Mouse (Mus musculus): ENCODE results near the gene Ogn. TPM values are rescaled to one million over a fixed set of nuclear protein-coding genes. Genes with fewer than 3 reads are reported as not detected.
"Not testable (repeated sequence)": the region's sequence is repeated elsewhere in the genome, so short reads cannot be mapped to it uniquely, and the experiment has no call there.

Ogn gene
- polyA plus RNA-seq, 1 experiment, result 0.61 TPM

DNA sequence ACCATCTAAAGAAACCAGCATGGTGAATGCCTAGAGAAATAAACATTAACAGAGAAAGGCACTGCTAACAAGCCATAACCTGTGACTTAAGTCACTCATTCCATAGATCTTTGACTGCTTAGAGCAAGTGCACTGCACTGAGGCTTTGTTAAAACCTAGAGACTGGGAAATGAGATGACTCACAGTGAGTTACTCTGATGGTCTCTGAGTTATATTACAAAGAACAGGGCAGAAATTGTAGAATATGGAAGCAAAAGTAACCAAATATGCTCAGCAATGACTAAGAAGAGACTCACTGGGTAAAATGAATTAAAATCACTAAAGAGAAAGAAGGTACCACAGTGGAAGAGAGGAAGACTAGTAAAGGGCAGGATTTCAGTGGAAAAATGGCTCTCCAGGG is 24.0 kb upstream of the Ogn start:
- TF ChIP-seq POLR2A (IDR thresholded peaks at IDR 0.05; ENCODE audit: low read depth, low read length) (no peak), CTCF (IDR thresholded peaks at IDR 0.05; ENCODE audit: extremely low read depth, insufficient read depth, insufficient read length, insufficient replicate concordance) (no peak)
- H3K36me3 ChIP-seq (ENCODE audit: control insufficient read depth, insufficient read depth, low read length), result no peaks in the 10 kb centered on the region
- H3K4me3 ChIP-seq (ENCODE audit: extremely low read depth, insufficient read depth, insufficient read length), result no peak overlapping the region
- no peaks in the 10 kb centered on the region for H3K4me1 ChIP-seq (ENCODE audit: control insufficient read depth, insufficient read depth, insufficient read length)
- H3K27me3 ChIP-seq (ENCODE audit: control insufficient read depth, insufficient read depth, low read length), result no peaks in the 10 kb centered on the region
- no peak overlapping the region for H3K27ac ChIP-seq (ENCODE audit: insufficient read depth, low read length)
- DNase-seq (ENCODE audit: low read depth in 1 of 2, low spot score in 2 of 2), result no peak

DNA sequence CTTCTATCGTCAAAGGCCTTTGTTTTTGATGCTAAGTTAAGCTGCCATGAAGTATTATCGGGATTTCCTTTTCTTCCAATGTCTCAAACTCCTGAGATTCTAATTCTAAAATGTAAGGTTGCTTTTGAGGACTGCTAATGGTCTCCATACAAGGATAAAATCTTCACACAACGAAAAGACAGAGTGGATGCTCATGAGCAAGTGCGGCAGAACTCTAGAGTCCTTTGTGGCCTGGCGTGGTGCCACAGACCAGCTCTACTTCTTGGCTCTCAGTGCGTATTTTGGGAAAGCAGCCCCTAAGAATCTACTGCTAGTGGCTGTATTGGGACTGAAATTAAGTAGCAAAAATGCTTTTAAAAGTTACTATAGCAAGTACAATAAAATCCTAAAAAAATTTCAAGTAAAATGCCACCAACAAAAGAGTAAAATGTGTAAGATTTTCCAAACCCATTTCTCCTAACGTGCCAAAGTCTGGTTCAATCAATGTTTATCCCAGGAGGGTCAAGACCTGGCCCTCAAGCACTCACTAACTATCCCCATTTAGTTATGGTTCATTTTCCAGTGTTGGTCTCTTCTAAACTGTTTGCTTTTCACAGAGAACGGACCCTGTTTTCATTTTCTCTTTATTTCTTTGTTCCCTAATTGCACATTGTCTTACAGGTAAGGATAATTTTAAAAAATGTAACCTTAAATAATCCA is 23.4 kb upstream of the Ogn start:
- H3K4me1 ChIP-seq (ENCODE audit: control insufficient read depth, insufficient read depth, insufficient read length), result no peaks in the 10 kb centered on the region
- 79% methylated on average over 8 of the region's 8 CpGs for WGBS
- TF ChIP-seq POLR2A (IDR thresholded peaks at IDR 0.05; ENCODE audit: low read depth, low read length), result no peak
- DNase-seq (ENCODE audit: low read depth in 1 of 2, low spot score in 2 of 2), result no peak
- no peaks in the 10 kb centered on the region for H3K36me3 ChIP-seq (ENCODE audit: control insufficient read depth, insufficient read depth, low read length)
- H3K4me3 ChIP-seq (ENCODE audit: extremely low read depth, insufficient read depth, insufficient read length), result no peak overlapping the region
- no peaks in the 10 kb centered on the region for H3K27me3 ChIP-seq (ENCODE audit: control insufficient read depth, insufficient read depth, low read length)
- no peak overlapping the region for H3K27ac ChIP-seq (ENCODE audit: insufficient read depth, low read length)

DNA sequence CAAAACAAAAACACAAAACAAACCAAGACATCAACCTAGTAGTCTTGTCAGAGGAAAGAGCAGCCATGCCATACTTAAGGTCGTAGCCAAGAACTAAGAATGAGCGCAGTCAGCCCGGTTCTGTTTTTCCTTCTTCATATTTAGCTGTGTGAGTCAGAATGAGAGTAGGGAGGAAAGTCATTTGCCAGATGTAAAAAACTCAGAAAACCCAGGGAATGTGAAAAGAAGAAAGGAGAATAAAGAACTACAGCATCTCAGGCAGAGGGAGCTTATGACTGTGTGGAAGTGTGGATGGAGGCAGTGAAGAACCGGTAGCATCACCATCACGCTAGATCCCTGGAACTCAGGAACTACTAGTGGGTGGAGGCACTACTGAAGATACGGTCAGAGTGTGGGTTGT is 21.8 kb upstream of the Ogn start:
- no peaks in the 10 kb centered on the region for H3K4me1 ChIP-seq (ENCODE audit: control insufficient read depth, insufficient read depth, insufficient read length)
- no peaks in the 10 kb centered on the region for H3K36me3 ChIP-seq (ENCODE audit: control insufficient read depth, insufficient read depth, low read length)
- no peak overlapping the region for H3K27ac ChIP-seq (ENCODE audit: insufficient read depth, low read length)
- TF ChIP-seq CTCF (IDR thresholded peaks at IDR 0.05; ENCODE audit: extremely low read depth, insufficient read depth, insufficient read length, insufficient replicate concordance) (no peak), POLR2A (IDR thresholded peaks at IDR 0.05; ENCODE audit: low read depth, low read length) (no peak)
- H3K27me3 ChIP-seq (ENCODE audit: control insufficient read depth, insufficient read depth, low read length), result no peaks in the 10 kb centered on the region
- WGBS, result 92% methylated on average over 6 of the region's 6 CpGs
- DNase-seq (ENCODE audit: low read depth in 1 of 2, low spot score in 2 of 2), result no peak
- H3K4me3 ChIP-seq (ENCODE audit: extremely low read depth, insufficient read depth, insufficient read length), result no peak overlapping the region

DNA sequence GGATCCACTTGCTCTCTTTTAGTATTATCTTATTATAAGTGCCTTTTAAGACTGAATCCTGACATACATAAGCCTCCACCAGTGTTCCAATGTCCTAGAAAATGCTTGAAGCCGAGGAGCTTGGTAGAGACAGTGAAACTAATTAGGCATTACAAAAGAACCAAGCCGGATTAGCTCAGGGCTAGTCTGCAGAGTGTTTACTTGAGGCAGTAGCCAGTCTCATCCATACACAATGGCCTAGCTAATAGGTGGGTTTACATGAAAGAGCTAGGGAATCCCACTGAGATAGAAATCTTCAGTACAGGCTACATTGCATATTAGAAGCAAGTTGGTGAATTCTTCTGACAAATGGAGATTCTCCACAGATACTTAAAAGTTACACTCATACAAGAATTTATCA is 5.3 kb upstream of the Ogn start:
- not testable (repeated sequence) for DNase-seq (ENCODE audit: low read depth in 1 of 2, low spot score in 2 of 2); H3K4me1 ChIP-seq (ENCODE audit: control insufficient read depth, insufficient read depth, insufficient read length); H3K36me3 ChIP-seq (ENCODE audit: control insufficient read depth, insufficient read depth, low read length); H3K4me3 ChIP-seq (ENCODE audit: extremely low read depth, insufficient read depth, insufficient read length); H3K27ac ChIP-seq (ENCODE audit: insufficient read depth, low read length); H3K27me3 ChIP-seq (ENCODE audit: control insufficient read depth, insufficient read depth, low read length)
- 88% methylated on average over 2 of the region's 2 CpGs for WGBS

DNA sequence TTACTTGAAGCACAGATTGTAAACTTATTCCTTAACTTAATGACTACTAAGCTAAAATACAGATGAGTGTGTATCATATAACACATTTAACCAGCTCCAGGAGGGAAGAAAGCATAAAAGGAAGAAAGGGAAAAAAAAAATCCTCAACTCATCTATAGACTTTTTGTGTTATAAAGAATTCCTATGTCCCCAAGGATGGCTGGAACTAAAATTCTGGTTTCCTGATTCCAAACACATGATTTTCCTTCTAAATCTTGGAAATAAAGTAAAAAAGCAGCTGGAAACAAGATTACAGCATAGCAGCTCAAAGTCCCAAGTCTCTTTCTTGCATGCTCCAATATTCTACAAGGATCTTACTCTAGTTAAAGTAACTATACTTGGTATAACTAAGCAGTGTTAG is 4.2 kb upstream of the Ogn start:
- Histone ChIP-seq H3K4me1 (ENCODE audit: control insufficient read depth, insufficient read depth, insufficient read length) (no peaks in the 10 kb centered on the region), H3K27me3 (ENCODE audit: control insufficient read depth, insufficient read depth, low read length) (no peaks in the 10 kb centered on the region), H3K36me3 (ENCODE audit: control insufficient read depth, insufficient read depth, low read length) (no peaks in the 10 kb centered on the region), H3K27ac (ENCODE audit: insufficient read depth, low read length) (no peak overlapping the region), H3K4me3 (ENCODE audit: extremely low read depth, insufficient read depth, insufficient read length) (no peak overlapping the region)
- no peak for DNase-seq (ENCODE audit: low read depth in 1 of 2, low spot score in 2 of 2)
- no peak for TF ChIP-seq CTCF (IDR thresholded peaks at IDR 0.05; ENCODE audit: extremely low read depth, insufficient read depth, insufficient read length, insufficient replicate concordance)
- no peak for TF ChIP-seq POLR2A (IDR thresholded peaks at IDR 0.05; ENCODE audit: low read depth, low read length)

DNA sequence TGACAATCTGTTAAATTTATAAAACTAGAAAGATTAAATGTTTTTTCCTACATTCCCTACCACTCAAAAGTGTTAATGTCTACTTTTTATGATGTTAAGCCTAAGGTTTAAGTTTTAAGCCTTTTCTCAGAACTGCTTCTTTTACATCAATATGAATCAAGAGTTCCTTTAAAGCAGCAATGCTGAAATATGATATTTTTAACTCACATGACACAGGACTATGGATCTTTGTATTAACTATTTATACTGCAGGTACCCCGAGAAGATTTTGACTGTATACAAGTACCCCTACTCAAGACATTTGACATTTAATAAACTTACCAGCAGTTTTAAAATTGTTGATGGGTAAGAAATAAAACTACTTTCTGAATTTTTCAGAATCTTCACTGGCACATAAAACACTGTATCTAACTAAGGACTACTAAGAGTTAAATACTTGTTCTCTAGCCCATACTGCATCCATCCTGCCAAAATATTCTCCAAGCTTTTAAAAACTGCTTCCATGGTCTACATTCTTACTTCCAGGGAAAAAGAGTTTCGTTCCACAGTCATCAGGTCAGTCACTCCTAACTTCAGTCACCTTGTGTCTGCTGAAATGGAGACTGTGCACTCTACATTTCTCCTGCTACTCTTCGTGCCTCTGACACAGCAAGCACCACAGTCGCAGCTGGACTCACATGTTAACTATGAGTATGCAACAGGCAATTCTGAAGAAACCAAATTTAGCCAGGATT is 910 bp downstream of the Ogn start:
- H3K4me3 ChIP-seq (ENCODE audit: extremely low read depth, insufficient read depth, insufficient read length), result no peak overlapping the region
- WGBS, result 89% methylated on average over 4 of the region's 4 CpGs
- TF ChIP-seq POLR2A (IDR thresholded peaks at IDR 0.05; ENCODE audit: low read depth, low read length) (no peak), CTCF (IDR thresholded peaks at IDR 0.05; ENCODE audit: extremely low read depth, insufficient read depth, insufficient read length, insufficient replicate concordance) (no peak)
- H3K36me3 ChIP-seq (ENCODE audit: control insufficient read depth, insufficient read depth, low read length), result no peaks in the 10 kb centered on the region
- no peak for DNase-seq (ENCODE audit: low read depth in 1 of 2, low spot score in 2 of 2)
- H3K27me3 ChIP-seq (ENCODE audit: control insufficient read depth, insufficient read depth, low read length), result no peaks in the 10 kb centered on the region
- H3K4me1 ChIP-seq (ENCODE audit: control insufficient read depth, insufficient read depth, insufficient read length), result no peaks in the 10 kb centered on the region
- no peak overlapping the region for H3K27ac ChIP-seq (ENCODE audit: insufficient read depth, low read length)

DNA sequence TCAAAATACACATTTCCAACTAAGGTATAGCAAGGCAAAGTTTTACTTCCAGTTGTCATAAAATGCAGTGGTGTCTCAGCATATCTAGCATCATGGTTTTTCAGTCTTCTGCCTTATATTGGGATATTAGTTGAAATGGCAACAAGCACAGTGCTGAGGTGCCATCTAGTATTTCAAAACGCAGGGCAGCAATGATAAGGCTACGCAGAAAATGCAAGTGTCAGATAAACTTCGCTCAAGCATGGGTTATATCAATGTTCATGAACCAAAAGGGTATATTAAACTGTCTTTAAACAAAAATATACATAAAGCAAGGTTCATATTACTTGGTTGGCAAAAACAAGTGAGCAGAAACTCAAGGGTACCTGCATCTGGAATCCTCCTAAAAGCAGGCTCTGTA is 9.2 kb downstream of the Ogn start:
- Histone ChIP-seq H3K4me1 (ENCODE audit: control insufficient read depth, insufficient read depth, insufficient read length) (no peaks in the 10 kb centered on the region), H3K36me3 (ENCODE audit: control insufficient read depth, insufficient read depth, low read length) (no peaks in the 10 kb centered on the region), H3K27me3 (ENCODE audit: control insufficient read depth, insufficient read depth, low read length) (no peaks in the 10 kb centered on the region), H3K27ac (ENCODE audit: insufficient read depth, low read length) (no peak overlapping the region), H3K4me3 (ENCODE audit: extremely low read depth, insufficient read depth, insufficient read length) (no peak overlapping the region)
- 86% methylated on average over 3 of the region's 3 CpGs for WGBS
- DNase-seq (ENCODE audit: low read depth in 1 of 2, low spot score in 2 of 2), result no peak
- TF ChIP-seq POLR2A (IDR thresholded peaks at IDR 0.05; ENCODE audit: low read depth, low read length) (no peak), CTCF (IDR thresholded peaks at IDR 0.05; ENCODE audit: extremely low read depth, insufficient read depth, insufficient read length, insufficient replicate concordance) (no peak)

Measured in spleen, adult 2 months (tissue).